Mouse (Mus musculus) layer of hippocampus, adult 8-10 months (tissue): Measurements from ENCODE around the gene Skiv2l. TPM values are rescaled to one million over a fixed set of nuclear protein-coding genes. Genes with fewer than 3 reads are reported as not detected.
"Not testable (repeated sequence)": the region's sequence is repeated elsewhere in the genome, so short reads cannot be mapped to it uniquely, and the experiment has no call there.

Experiments
- DNase-seq, 2 experiments: peaks; one replicate each; pipeline ENCODE4 v3.0.0; 2022; ENCODE audit warnings: low spot score in 2 of 2
- total RNA-seq, 4 experiments: library from RNA; stranded (reverse); gene quantifications; 2 replicates each; pipeline ENCODE4 v1.2.4; 2022

The Skiv2l gene
- total RNA-seq, 4 experiments from 2014 or later: 67.1 to 77.5 (median 71.5) TPM

- no peak for DNase-seq
Measured at GRCm38 (mm10) chr17:34879336-34879879, 29.4 kb upstream of the Skiv2l start, which contains the start of gene Zbtb12. Gene Zbtb12, plus strand, starts transcription at chr17:34879483.

DNA sequence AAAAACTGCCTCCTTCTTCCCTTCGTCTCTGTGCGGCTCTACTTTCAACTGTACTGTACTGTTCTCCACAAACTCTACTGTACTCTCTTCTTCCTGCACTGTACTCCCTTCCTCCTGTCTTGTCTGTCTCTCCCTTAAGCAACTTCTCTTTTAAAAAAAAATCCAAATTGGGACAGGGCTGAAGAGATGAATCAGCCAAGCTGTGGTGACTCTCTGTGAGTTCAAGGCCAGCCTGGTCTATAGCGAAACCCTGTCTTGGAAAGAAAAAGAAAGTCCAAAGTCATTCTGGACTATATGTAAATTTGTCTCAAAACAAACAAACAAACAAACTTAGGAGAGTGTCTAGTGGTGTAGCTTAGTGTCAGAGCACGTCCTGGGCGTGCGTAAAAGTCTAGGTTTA, 24.3 kb upstream of the Skiv2l start:
- no peak for DNase-seq

DNA sequence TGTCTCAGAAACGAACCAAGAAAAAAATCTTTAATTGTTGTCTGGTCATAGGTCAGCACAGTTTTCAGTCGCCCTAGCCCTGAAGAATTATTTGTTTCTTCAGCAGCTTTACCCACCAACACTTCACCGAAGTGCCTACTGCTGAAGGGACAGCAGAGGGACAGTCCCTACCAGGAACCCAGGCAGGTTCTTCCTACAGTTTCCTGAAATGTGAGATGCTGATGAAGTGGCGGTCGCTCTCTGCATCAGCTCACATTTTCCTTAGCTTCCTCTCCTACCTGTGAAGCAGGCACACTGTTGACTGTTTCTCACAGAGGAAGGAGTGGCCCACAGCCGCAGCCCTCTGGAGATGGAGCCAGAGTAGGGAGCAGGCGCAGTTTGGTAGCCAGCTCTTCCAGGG, 16.0 kb upstream of the Skiv2l start:
- DNase-seq: no peak

GRCm38 (mm10) chr17:34862416-34863081, 12.5 kb upstream of the Skiv2l start, which contains the start of gene Cfb:
Gene Cfb, minus strand, starts transcription at chr17:34862518.
- DNase-seq: no peak

DNA sequence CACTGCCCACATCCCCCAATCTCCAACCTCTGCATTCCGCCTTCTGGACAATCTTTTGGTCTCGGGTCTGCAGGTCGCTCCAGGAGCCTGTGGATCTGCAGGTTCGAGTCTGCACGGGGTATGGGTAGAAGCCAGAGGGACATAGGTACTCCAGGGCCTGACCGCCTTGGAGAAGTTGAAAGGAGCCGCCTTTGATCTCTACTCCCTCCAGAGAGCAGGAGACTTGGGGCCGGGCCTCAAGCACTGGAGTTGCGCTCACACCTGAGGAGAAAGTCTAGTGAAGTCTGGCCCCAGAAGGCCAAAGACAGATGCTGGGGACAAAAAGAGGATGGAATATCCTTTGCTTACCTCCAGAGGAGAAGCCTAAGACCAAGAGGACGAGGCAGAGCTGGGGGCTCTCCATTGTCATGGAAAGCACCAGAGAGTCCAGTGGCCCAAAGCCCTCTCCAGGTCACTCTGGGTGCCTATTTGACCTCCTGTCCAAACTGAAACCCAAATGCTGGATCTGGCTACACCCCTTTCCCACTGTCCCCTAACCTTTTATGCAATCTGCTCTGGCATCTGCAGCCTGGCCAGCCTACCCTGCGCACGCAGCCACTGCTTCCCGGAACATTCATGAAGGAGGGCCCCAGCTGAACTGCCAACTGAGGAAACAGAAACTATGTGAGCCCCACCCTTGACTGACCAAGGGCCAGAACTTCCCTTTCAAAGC, 11.8 kb upstream of the Skiv2l start:
- DNase-seq: no peak

GRCm38 (mm10) chr17:34860514-34860913, 10.5 kb upstream of the Skiv2l start:
- no peak for DNase-seq

DNA sequence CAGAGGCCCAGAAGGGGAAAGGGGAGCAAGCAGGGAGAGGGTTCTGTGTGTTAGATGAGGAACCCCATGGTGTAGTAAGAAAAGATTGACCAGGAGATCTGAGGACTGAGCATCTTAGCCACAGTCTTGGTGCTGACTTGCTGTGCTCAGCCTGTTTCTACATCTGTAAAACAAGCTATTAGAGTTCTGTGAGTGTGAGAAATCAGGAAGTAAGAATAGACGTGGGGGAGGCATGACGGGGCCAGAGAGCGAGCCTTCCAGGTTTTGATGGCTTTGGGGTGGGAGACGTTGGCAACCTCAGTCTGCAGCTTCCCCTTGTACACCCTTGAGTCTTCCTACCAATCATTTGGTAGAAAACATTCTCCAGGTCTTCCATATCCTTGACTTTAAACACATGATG, 8.7 kb upstream of the Skiv2l start:
- no peak for DNase-seq

- DNase-seq: no peak
Measured at GRCm38 (mm10) chr17:34855825-34856224, 5.8 kb upstream of the Skiv2l start.

DNA sequence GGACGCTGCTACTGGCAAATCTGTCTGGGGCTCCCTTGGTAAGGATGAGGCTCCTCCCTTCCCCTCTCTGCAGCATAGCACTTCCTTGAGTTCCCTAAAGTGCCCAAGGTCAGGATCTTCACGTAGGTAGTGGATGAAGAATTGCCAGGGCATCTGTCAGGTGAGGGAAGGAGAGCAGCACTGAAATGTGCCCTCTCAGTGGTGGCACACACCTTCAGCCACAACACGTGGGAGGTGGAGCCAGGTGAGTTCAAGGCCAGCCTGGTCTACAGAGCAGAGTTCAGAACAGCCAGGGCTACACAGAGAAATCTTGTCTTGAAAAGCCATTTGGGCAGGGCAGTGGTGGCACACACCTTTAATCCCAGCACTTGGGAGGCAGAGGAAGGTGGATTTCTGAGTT, 4.8 kb upstream of the Skiv2l start:
- no peak for DNase-seq

GRCm38 (mm10) chr17:34853511-34853910, 3.5 kb upstream of the Skiv2l start:
- DNase-seq: no peak

GRCm38 (mm10) chr17:34850517-34851125, 611 bp upstream of the Skiv2l start:
- no peak for DNase-seq

GRCm38 (mm10) chr17:34847615-34848014, 2.4 kb downstream of the Skiv2l start:
- DNase-seq: no peak

- DNase-seq: no peak
Measured at GRCm38 (mm10) chr17:34847192-34847591, 2.8 kb downstream of the Skiv2l start.

- no peak for DNase-seq
Measured at GRCm38 (mm10) chr17:34844884-34845283, 5.1 kb downstream of the Skiv2l start.

DNA sequence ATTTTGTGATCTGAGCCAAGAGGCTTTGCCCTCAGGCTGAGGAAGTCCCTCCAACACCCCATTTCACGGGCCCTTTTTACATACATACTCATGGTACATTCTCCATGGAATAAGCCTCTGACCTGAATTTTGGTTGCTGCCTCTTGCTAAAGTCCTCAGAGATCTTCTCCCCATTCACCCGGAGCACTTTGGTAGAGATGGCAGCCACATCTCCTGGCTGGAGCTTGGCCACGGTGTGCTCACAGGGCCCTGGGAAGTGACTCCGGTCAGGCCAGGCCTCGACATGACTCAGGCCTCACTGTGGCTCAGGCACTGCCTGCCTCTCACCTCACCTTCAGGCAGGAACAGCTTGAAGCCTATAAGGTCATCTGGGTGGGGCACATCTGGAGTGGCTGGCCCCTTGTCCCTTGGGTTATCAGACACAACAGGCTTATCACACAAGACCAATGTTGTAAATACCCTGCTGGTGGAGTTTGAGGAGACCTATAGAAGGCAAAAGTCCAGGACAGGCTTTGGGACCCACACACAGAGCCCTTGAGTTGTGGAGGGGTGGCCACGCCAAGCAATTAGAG, 9.2 kb downstream of the Skiv2l start:
- DNase-seq: no peak

DNA sequence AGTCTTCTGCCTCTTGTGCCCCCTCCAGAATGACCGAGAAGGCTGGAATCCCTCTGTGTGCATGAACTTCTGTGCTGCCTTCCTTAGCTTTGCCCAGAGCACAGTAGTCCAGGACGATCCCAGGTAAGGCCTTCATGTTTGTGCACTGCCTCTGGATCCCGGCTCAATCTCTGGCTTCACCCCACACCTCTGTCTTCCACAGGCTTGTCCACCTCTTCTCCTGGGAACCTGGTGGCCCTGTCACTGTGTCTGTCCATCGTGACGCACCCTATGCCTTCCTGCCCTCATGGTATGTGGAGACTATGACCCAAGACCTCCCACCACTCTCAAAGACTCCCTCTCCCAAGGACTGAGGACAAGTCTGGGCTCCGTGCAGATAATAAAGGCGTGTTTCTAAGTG, 11.2 kb downstream of the Skiv2l start:
- DNase-seq: no peak

- no peak for DNase-seq
Measured at GRCm38 (mm10) chr17:34837464-34838324, 12.3 kb downstream of the Skiv2l start.

- peak; percentile 96 to 97 for DNase-seq
Measured at GRCm38 (mm10) chr17:34836856-34837221, 13.2 kb downstream of the Skiv2l start, which contains the start of the genes Stk19 and Dxo. Gene Stk19, minus strand, starts transcription at chr17:34836945. Gene Dxo, plus strand, starts transcription at chr17:34837019.

- DNase-seq: no peak
Measured at GRCm38 (mm10) chr17:34836155-34836855, 13.7 kb downstream of the Skiv2l start.

- DNase-seq: not testable (repeated sequence)
Measured at GRCm38 (mm10) chr17:34830776-34831175, 19.2 kb downstream of the Skiv2l start.
